ENCODE assay signal across 20 mouse cellular contexts in the genomic region with DNA sequence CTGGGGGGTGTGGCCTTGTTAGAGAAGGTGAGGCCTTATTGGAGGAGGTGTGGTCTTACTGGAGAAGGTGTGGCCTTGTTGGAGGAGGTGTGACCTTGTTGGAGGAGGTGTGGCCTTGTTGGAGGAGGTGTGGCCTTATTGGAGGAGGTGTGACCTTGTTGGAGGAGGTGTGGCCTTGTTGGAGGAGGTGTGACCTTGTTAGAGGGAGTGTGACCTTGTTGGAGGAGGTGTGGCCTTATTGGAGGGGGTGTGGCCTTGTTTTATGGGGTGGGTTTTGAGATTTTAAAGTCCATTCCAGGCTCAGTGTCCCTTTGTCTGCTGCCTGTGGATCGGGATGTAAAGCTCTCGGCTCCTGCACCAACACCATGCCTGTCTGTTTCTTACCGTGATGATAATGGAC.
"Had no signal": no experiment of that assay in that cellular context is flagged by ENCODE, and none has a peak within 500 bp of the region (broad histone marks: within the 10 kb centered on the region; RNA-seq: fewer than 3 reads in every experiment).

No protein-coding gene starts in this region.

- H3K4me2 ChIP-seq: kidney, embryonic 15.5 days; limb, embryonic 13.5 days; liver, embryonic 12.5 days; liver, embryonic 15.5 days; lung, embryonic 15.5 days; midbrain, embryonic 13.5 days had no signal

- H3K4me3 ChIP-seq: kidney, embryonic 15.5 days; limb, embryonic 10.5 days; limb, embryonic 13.5 days; liver, embryonic 12.5 days; liver, embryonic 15.5 days; lung, embryonic 15.5 days; megakaryocyte, embryonic 14.5 days; midbrain, embryonic 10.5 days; midbrain, embryonic 13.5 days had no signal

- ATAC-seq: liver, embryonic 12.5 days; midbrain, embryonic 13.5 days; midbrain, embryonic 16.5 days had no signal

- DNase-seq: kidney, adult 8-10 months; kidney, postnatal 10 days; kidney, postnatal 4 days; liver; lung, adult 18-20 months; lung, postnatal 10 days; lung, postnatal 36 days; thymus, adult 18-20 months; thymus, postnatal 14 days; thymus, postnatal 4 days had no signal

- H3K9me3 ChIP-seq: kidney, embryonic 15.5 days; limb, embryonic 10.5 days; limb, embryonic 13.5 days; liver, embryonic 12.5 days; liver, embryonic 15.5 days; lung, embryonic 15.5 days; megakaryocyte, embryonic 14.5 days; midbrain, embryonic 10.5 days; midbrain, embryonic 13.5 days had no signal

- H3K9ac ChIP-seq: kidney, embryonic 15.5 days; limb, embryonic 13.5 days; liver, embryonic 12.5 days; liver, embryonic 15.5 days; lung, embryonic 15.5 days; midbrain, embryonic 13.5 days had no signal

- H3K36me3 ChIP-seq: kidney, embryonic 15.5 days; liver, embryonic 12.5 days; liver, embryonic 15.5 days; lung, embryonic 15.5 days; midbrain, embryonic 10.5 days; midbrain, embryonic 13.5 days had no signal

- H3K27ac ChIP-seq: kidney, embryonic 15.5 days; limb, embryonic 10.5 days; limb, embryonic 13.5 days; liver, embryonic 12.5 days; liver, embryonic 15.5 days; lung, embryonic 15.5 days; midbrain, embryonic 10.5 days; midbrain, embryonic 13.5 days had no signal

- H3K27me3 ChIP-seq: limb, embryonic 13.5 days; liver, embryonic 15.5 days; lung, embryonic 15.5 days had no signal

- H3K4me1 ChIP-seq: kidney, embryonic 15.5 days; liver, embryonic 12.5 days; liver, embryonic 15.5 days; lung, embryonic 15.5 days; midbrain, embryonic 10.5 days; midbrain, embryonic 13.5 days had no signal
